Mouse (Mus musculus) left cerebral cortex, postnatal 25 days (tissue): ENCODE data around the gene H2-M10.2. TPM values are rescaled to one million over a fixed set of nuclear protein-coding genes. Genes with fewer than 3 reads are reported as not detected.
"Not testable (repeated sequence)": the region's sequence is repeated elsewhere in the genome, so short reads cannot be mapped to it uniquely, and the experiment has no call there.

Experiments
- DNase-seq, 2 experiments: peaks; one replicate each; pipeline ENCODE4 v3.0.0; 2022; ENCODE audit warnings: low spot score in 2 of 2, mixed read lengths in 1 of 2
- intact Hi-C: fragments of 180-260 bp; cut with DNase I; formaldehyde crosslinking; loops from one replicate; pipeline ENCODE4 v1.15.1; 2025
- total RNA-seq, 2 experiments: library from RNA; stranded (reverse); gene quantifications; 2 replicates each; pipeline ENCODE4 v1.2.3; 2021

H2-M10.2 gene
- total RNA-seq, 2 experiments from 2014 or later: not detected

- DNase-seq: peak; percentile 87 to 92
- intact Hi-C loops: loop anchor here (2.0 kb wide), 1 partner anchor 13 kb away; no protein-coding TSS in a partner anchor
These were observed 28.9 kb downstream of the H2-M10.2 start for GRCm38 (mm10) chr17:36257241-36257947.

DNA sequence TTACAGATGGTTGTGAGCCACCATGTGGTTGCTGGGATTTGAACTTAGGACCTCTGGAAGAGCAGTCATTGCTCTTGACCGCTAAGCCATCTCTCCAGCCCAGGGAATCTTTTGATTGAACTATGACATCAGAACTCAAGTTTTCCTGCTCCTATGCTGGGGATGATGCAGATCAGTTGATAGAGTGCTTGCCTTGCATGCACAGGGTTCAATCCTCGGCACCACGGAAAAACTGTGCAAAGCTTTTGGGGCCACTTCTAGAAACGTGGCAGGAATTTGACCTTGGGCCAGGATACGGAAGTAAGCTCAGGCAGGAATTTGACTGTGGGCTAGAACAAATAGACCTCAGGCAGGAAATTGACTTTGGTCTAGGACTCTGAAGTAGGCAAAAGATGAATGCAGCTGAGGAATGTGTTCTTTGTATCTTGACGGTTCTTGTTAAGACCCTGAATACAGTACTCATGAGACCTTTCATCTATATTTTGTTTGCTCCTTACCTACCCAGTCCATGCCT, 33.1 kb downstream of the H2-M10.2 start:
- intact Hi-C loops: no loop called here
- DNase-seq: no peak

GRCm38 (mm10) chr17:36252250-36252876, 33.9 kb downstream of the H2-M10.2 start:
- intact Hi-C loops: no loop called here
- DNase-seq: no peak

GRCm38 (mm10) chr17:36248886-36249285, 37.4 kb downstream of the H2-M10.2 start:
- DNase-seq: no peak
- intact Hi-C loops: no loop called here

DNA sequence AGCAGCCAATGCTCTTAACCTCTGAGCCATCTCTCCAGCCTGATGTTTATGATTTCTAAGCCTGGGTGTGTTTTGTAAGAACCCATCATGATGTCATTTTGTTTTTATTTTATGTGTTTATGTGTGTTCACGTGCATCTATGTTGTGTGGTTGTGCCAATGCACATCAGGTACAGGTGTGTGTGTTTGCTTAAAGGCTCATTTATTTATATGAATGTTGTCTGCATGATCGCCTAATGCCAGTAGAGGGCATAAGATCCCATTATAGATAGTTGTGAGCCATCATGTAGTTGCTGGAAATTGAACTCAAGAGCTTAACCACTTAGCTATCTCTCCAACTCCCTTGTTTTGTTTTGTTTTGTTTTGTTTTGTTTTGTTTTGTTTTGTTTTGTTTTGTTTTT, 40.5 kb downstream of the H2-M10.2 start:
- no peak for DNase-seq
- intact Hi-C loops: no loop called here

DNA sequence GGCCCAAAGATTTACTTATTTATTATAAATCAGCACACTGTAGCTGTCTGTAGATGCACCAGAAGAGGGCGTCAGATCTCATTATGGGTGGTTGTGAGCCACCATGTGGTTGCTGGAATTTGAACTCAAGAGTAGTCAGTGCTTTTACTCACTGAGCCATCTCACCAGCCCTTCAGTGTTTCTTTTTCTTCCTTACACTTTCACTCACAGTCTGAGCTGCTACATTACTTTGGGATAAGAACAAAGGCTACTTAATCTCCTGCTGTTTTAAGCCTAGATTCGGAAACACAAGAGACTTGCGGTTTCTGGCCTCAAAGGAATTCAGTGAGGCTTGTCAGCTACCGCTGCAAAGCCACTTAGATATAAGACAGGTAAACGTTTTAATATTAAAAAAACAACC, 42.3 kb downstream of the H2-M10.2 start:
- DNase-seq: no peak
- intact Hi-C loops: no loop called here

DNA sequence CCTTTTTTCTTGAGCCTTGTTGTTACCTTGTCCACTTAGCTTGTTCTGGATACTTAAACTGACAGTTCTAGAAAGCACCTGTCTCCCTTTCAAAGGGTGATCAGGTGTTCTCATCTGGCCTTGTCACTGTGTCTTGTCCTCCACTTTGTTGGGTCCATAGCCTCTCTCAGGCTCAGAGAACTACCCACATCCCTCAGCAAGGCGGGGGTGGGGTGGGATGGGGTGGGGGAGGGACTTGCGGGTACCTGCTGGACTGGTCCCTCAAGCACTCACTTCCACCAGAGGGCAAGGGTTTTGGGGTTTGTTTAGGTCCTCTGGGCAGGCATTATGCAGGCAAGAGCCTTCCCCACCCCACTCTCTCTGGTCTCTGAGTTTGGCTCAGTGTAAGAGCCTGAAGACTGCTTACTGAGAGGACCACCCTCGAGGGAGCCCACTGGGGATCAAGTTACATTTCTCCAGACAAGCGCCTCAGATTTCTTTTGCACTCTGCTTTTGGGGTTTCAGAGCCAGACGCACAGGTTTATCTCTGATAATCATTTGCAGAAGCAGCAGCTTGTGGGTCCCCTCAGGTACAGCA, 45.6 kb downstream of the H2-M10.2 start:
- intact Hi-C loops: no loop called here

DNA sequence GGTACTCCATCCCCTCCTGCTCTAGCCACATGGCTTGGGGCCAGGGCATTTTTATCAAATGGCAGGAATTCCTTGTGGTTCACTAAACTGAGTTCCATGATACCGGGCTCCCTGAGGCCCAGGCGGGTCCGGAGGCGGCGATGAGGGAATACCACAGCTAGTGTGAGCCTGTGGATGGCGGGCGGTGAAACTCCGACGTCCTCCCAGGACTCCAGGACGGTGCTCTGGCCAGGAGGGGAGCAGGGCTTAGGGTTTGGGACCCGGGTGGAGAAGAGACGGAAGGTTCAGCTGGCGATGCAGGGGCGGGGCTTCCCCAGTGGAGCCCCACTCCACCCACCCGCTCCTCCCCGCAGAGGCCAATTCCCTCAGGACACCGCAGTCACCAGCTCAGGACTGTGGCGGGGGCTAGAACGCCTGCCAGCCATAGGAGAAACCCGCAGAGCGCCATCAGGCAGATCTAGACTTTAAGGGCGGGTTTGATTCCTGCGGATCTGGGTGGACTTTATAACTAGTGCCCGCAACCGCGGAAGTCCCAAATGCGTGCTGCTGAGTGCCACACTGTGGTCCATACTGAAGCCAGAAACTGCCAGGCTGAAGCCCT, 48.9 kb downstream of the H2-M10.2 start:
- DNase-seq: no peak
- intact Hi-C loops: no loop called here

More for the DNA sequence above, 45.6 kb downstream of the H2-M10.2 start:
- DNase-seq: no peak

- DNase-seq: not testable (repeated sequence)
These were observed 51.0 kb downstream of the H2-M10.2 start for GRCm38 (mm10) chr17:36235300-36235699.

More at GRCm38 (mm10) chr17:36235300-36235699, 51.0 kb downstream of the H2-M10.2 start:
- intact Hi-C loops: not testable (repeated sequence)

Other genes with a start within 250 kb of the H2-M10.2 start
- gene H2-T22, start 243.7 kb downstream of the H2-M10.2 start, total RNA-seq: 1 to 10 TPM; 8.3 to 9.3 TPM
- gene Gm6034, start 243.5 kb downstream of the H2-M10.2 start, total RNA-seq: not detected
- gene Gm11127, start 228.1 kb downstream of the H2-M10.2 start, total RNA-seq: 1 to 10 TPM; 1.3 TPM
- gene Gm19684, start 164.8 kb downstream of the H2-M10.2 start, total RNA-seq: not detected
- gene Gm7030, start 157.1 kb downstream of the H2-M10.2 start, total RNA-seq: not detected
- gene Gm8909, start 118.0 kb downstream of the H2-M10.2 start, total RNA-seq: not detected
- not detected for gene H2-T3, start 96.2 kb downstream of the H2-M10.2 start, total RNA-seq
- 10 to 100 TPM; 40.5 to 45.3 TPM for gene Rpp21, start 28.4 kb downstream of the H2-M10.2 start, total RNA-seq
- gene Trim39, start 14.2 kb downstream of the H2-M10.2 start, total RNA-seq: 10 to 100 TPM; 20.7 to 22.9 TPM
- not detected for gene H2-M10.1, start 39.7 kb upstream of the H2-M10.2 start, total RNA-seq
- not detected for gene H2-M10.3, start 81.9 kb upstream of the H2-M10.2 start, total RNA-seq
- not detected for gene H2-M10.4, start 175.8 kb upstream of the H2-M10.2 start, total RNA-seq